Mouse (Mus musculus) liver, postnatal 0 days (tissue): ENCODE measurements at regions not wholly inside any gene's neighbourhood (a gene's known extent, or its start where the extent isn't known, plus 50 kb on each side); places are given as distances from the start of the nearest gene placed in this dataset.

ENCODE experiments used
- CTCF ChIP-seq: sonication (generic); IDR thresholded peaks from 2 replicates; pipeline ENCODE4 v1.5.1; 2016; ENCODE audit warnings: antibody characterized with exemption, low read depth
- EP300 ChIP-seq: IDR thresholded peaks from 2 replicates; pipeline ENCODE4 v1.6.1; 2016; ENCODE audit warnings: antibody characterized with exemption, low read depth, mild to moderate bottlenecking

DNA sequence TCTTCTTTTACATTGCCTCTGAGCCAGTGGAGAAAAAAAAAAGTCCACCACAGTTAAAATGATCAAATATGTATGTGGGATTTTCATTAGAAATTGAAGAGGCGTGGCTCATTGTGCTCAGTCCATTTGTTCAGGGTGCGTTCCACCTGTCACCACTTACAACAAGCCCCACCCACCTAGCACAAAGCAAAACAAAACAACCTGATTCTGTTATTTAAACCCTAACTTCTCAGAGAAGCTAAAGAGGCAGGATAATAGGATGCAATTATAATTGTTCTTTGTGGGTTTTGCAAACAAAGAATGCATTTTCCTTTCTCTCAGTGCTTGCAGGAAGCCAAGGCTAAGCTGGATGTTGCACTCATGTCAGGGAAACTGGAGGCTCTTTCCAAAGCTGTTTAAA is 271.8 kb downstream of the Tgfb2 start:
- TF ChIP-seq CTCF (no peak), EP300 (no peak)
